Mouse (Mus musculus): ENCODE results near the gene Wif1.

DNA sequence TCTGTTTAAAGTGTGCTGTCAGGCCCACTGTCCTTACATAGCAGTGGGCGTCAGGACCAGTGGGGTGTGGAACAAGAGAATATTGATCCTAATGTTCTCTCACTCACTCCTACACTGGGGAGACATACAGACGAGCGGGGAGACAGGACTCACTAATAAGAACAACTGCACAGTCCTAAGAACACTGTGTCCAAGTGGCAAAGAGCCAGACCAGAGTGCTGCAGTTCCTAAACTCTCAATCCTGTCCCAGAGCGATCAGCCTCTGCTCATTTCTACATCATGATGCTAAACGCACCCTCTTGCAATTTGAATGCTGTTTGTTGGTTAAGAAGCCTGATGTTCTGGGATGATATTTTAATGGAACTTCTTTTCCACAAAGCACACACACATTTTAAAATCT, 54.9 kb downstream of the Wif1 start:
- TF ChIP-seq GATA1 (IDR thresholded peaks at IDR 0.05; ENCODE audit: borderline replicate concordance, low read length) (no peak), FLI1 (IDR thresholded peaks at IDR 0.05; ENCODE audit: low read length) (no peak)
